Mouse (Mus musculus) 416B (cell line): ENCODE data around the gene Mettl6.

Source experiments
- DNase-seq: peaks from one replicate; pipeline ENCODE4 v3.0.0; 2011; ENCODE audit warnings: low read depth

Gene Mettl6

GRCm38 (mm10) chr14:31432424-31432823, 62.4 kb downstream of the Mettl6 start:
- peak; percentile 9 for DNase-seq

- DNase-seq, result peak; percentile 92
These were observed 63.0 kb downstream of the Mettl6 start for GRCm38 (mm10) chr14:31431789-31432330.

- no peak for DNase-seq
These were observed 65.8 kb downstream of the Mettl6 start for GRCm38 (mm10) chr14:31429004-31429395.

GRCm38 (mm10) chr14:31428211-31429003, 66.4 kb downstream of the Mettl6 start:
- no peak for DNase-seq
